Mouse (Mus musculus) embryo, embryonic 10 days (tissue): ENCODE results near the gene Lrrc3.
A peak's percentile ranks its signal among the peaks of the same experiment; 100 is the strongest.

Source experiments
- DNase-seq: peaks from one replicate; pipeline ENCODE4 v3.0.0-alpha.2; 2015; ENCODE audit warnings: low spot score

Lrrc3 gene

DNA sequence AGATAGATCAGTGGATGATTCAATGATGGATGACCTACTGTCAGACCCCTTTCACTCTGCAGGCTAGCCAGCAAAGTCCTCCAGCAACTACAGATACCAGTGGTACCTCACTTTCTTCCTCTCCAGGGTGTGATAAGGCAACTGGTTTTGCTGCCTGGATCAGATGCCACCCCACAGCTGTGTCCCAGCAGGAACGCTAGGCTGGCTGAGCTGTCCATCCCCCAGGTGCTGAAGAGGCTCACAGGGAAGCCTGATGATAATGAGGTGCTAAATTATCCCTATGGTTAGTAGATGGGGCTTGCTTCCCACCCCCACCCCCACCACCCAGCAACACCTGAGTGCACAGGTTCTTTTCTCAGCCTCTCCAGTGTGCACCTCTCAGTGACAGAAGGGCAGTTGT, 34.8 kb downstream of the Lrrc3 start:
- DNase-seq: no peak

DNA sequence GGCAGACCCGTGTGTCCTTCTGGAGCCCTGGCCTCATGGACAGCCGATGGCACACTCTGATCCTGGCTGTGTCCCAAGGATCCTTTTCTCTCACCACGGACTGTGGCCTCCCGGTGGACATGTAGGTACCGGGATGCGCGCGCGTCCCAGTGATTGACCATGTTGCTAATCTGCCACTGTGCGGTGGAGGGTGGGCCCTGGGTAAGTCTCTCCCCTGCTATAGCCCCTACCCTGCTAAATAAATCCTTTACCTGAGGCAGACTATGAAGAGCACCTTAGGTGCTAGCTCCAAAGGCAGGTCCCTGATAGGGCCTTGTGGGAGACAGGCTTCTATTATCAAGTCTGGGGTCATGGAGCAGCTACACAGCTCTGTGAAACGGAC, 37.6 kb downstream of the Lrrc3 start:
- no peak for DNase-seq

DNA sequence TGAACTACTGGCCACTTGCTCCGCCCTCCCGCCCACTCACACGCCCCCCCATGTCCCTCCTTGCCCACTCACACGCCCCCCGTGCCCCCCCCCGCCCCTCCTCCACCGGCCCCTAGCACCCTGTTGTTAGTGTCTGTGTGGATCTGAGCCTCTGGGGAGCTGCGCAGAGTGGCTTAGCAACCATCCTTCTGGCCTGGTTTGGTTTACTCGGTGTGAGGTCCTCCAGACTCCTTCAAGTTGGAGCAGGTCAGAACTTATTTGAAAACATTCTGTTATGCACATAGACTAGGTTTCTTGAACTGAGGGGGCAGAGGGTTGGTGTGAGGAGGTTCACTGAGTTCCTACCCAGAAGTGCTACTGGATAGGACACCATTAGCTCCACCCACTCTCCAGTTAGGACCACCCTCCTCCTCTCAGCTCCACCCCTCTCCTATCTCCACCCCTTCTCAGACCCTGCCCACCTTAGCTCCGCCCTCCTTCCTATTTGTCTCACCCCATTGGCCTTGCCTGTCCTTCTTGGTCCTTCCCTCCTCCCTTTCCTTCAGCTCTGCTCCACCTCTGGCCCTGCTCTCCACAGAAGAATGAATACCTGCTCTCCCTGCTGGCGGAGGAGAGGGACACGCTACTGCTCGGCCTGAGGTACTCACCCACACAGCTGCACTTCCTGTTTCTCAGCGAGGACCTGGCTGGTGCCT, 38.1 kb downstream of the Lrrc3 start:
- DNase-seq: peak; percentile 80

DNA sequence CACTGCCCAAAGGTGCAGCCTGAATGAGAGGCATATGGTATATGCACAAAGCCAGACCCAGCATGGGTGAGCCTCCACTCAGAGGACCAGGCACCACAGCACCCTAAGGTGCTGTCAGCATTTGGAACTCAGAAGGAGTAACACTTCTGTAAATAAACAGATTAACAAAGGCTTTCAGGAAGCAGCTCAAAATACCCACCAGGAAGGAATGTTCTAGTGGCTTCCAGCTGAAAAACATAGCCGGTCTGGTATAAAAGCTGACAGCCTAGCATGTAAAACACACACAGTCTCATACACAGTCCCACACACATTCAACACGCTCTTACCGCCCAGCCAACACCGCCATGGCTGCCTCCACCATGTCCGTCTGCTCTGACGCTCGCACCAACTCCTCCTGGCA, 40.7 kb downstream of the Lrrc3 start, which contains the start of gene Gm3285:
TSS of gene Gm3285 (plus strand) at position 301 of the 400 bp plus-strand sequence.
- DNase-seq: no peak

DNA sequence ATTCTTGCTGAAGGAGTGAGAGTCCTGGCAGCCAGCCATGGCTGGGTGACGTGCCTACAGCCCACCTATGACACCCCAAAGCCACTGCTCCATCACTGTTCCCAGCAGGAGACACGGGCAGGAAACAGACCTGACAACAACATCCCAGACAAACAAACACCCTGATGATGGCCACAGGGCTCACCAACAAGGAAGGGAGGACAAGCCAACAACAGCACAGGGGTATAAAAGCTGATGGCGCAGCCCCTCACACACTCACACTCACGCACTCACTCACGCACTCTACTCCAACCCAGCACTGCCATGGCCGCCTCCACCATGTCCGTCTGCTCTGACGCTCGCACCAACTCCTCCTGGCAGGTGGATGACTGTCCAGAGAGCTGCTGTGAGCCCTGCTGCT, 49.8 kb downstream of the Lrrc3 start, which contains the start of gene Gm10318:
TSS of gene Gm10318 (plus strand) at position 301 of the 400 bp plus-strand sequence.
- DNase-seq: no peak
